In genomic region chr1:131489312-131489711, GRCm38 (mm10) we compare ENCODE assay signal across 25 mouse cellular contexts. TPM values are rescaled to one million over a fixed set of nuclear protein-coding genes. Genes with fewer than 3 reads are reported as not detected.
DNase-seq lines count a peak whose midpoint lies in the region; ATAC-seq and TF ChIP-seq lines count a peak whose summit lies in the region.
"Had no signal": no experiment of that assay in that cellular context is flagged by ENCODE, and none has a peak within 500 bp of the region (broad histone marks: within the 10 kb centered on the region; RNA-seq: fewer than 3 reads in every experiment).

No protein-coding gene starts in this region.

- intact Hi-C loops in heart, adult 2 months (cut with DNase I): no loop called here

- 51% methylated on average over 3 of the region's 3 CpGs for WGBS in heart, adult 2 months
- 82% methylated on average over 3 of the region's 3 CpGs for WGBS in kidney, embryonic 15.5 days
- 65% methylated on average over 3 of the region's 3 CpGs for WGBS in limb, embryonic 15.5 days
- WGBS in limb, embryonic 10.5 days: 90% methylated on average over 3 of the region's 3 CpGs

- H3K9ac ChIP-seq in heart, adult 2 months (ENCODE audit: low read depth, low read length): no peak overlapping the region
- no peak overlapping the region for H3K9ac ChIP-seq in kidney, embryonic 15.5 days
- H3K9ac ChIP-seq in limb, embryonic 15.5 days: no peak overlapping the region
- H3K9ac ChIP-seq: embryonic facial prominence, embryonic 12.5 days; forebrain, embryonic 15.5 days; heart, embryonic 15.5 days; hindbrain, embryonic 14.5 days; liver, embryonic 15.5 days; lung, embryonic 14.5 days; neural tube, embryonic 13.5 days had no signal

- no peaks in the 10 kb centered on the region for H3K9me3 ChIP-seq in kidney, embryonic 15.5 days (replicated peaks)
- H3K9me3 ChIP-seq in limb, embryonic 15.5 days: no peaks in the 10 kb centered on the region
- no peaks in the 10 kb centered on the region for H3K9me3 ChIP-seq in limb, embryonic 10.5 days (replicated peaks)
- H3K9me3 ChIP-seq: embryonic facial prominence, embryonic 12.5 days; forebrain, embryonic 10.5 days; forebrain, embryonic 15.5 days; heart, embryonic 10.5 days; heart, embryonic 15.5 days; liver, embryonic 15.5 days; neural tube, embryonic 13.5 days had no signal

- H3K4me3 ChIP-seq in heart, adult 2 months: no peak overlapping the region
- no peak overlapping the region for H3K4me3 ChIP-seq in kidney, embryonic 15.5 days (replicated peaks)
- no peak overlapping the region for H3K4me3 ChIP-seq in limb, embryonic 15.5 days
- no peak overlapping the region for H3K4me3 ChIP-seq in limb, embryonic 10.5 days
- H3K4me3 ChIP-seq: embryonic facial prominence, embryonic 12.5 days; forebrain, embryonic 10.5 days; forebrain, embryonic 15.5 days; heart, embryonic 10.5 days; heart, embryonic 15.5 days; liver, embryonic 15.5 days; neural tube, embryonic 13.5 days had no signal

- no peak for TF ChIP-seq POLR2A in heart, adult 2 months (IDR thresholded peaks at IDR 0.05; ENCODE audit: insufficient read depth, low read depth, low read length)

- H3K27me3 ChIP-seq in heart, adult 2 months (ENCODE audit: control insufficient read depth, insufficient read depth, low read length): no peaks in the 10 kb centered on the region
- H3K27me3 ChIP-seq in kidney, embryonic 15.5 days: no peaks in the 10 kb centered on the region
- no peaks in the 10 kb centered on the region for H3K27me3 ChIP-seq in limb, embryonic 15.5 days
- no peaks in the 10 kb centered on the region for H3K27me3 ChIP-seq in limb, embryonic 10.5 days (ENCODE audit: low read depth, poor library complexity, severe bottlenecking)
- H3K27me3 ChIP-seq: embryonic facial prominence, embryonic 12.5 days; forebrain, embryonic 15.5 days; heart, embryonic 15.5 days; liver, embryonic 15.5 days; neural tube, embryonic 13.5 days; Patski had no signal

- H3K36me3 ChIP-seq in heart, adult 2 months (ENCODE audit: control insufficient read depth, insufficient read depth, low read length): peaks cover 24% of the 10 kb centered on the region
- H3K36me3 ChIP-seq in kidney, embryonic 15.5 days: no peaks in the 10 kb centered on the region
- H3K36me3 ChIP-seq in limb, embryonic 15.5 days: no peaks in the 10 kb centered on the region
- no peaks in the 10 kb centered on the region for H3K36me3 ChIP-seq in limb, embryonic 10.5 days
- H3K36me3 ChIP-seq: embryonic facial prominence, embryonic 12.5 days; forebrain, embryonic 10.5 days; forebrain, embryonic 15.5 days; heart, embryonic 10.5 days; heart, embryonic 15.5 days; liver, embryonic 15.5 days; neural tube, embryonic 13.5 days had no signal

- TF ChIP-seq CTCF in heart, adult 2 months (IDR thresholded peaks at IDR 0.05): no peak

- DNase-seq in heart, adult 11 months: peak; percentile 91
- DNase-seq in heart, adult 2 months: no peak
- DNase-seq in kidney, adult 9 months: peak; percentile 44
- no peak for DNase-seq in limb, embryonic 10.5 days (ENCODE audit: low spot score)
- peak; percentile 62 for DNase-seq in adipocyte (ENCODE audit: low spot score)
- DNase-seq: adrenal gland, postnatal 14 days; cerebellum, adult 11 months; cerebellum, adult 9-10 months; cerebellum, postnatal 36 days; embryo, embryonic 11 days; lung, embryonic 14.5 days; lung, postnatal 14 days; thymus, postnatal 4 days had no signal

- H3K4me1 ChIP-seq in heart, adult 2 months (ENCODE audit: control insufficient read depth, insufficient read depth, low read length): peaks cover 6% of the 10 kb centered on the region
- peaks cover 28% of the 10 kb centered on the region for H3K4me1 ChIP-seq in kidney, embryonic 15.5 days
- H3K4me1 ChIP-seq in limb, embryonic 15.5 days: peaks cover 13% of the 10 kb centered on the region
- no peaks in the 10 kb centered on the region for H3K4me1 ChIP-seq in limb, embryonic 10.5 days

- H3K4me2 ChIP-seq in kidney, embryonic 15.5 days: no peak overlapping the region
- no peak overlapping the region for H3K4me2 ChIP-seq in limb, embryonic 15.5 days
- H3K4me2 ChIP-seq: embryonic facial prominence, embryonic 12.5 days; forebrain, embryonic 15.5 days; heart, embryonic 15.5 days; hindbrain, embryonic 14.5 days; liver, embryonic 15.5 days; lung, embryonic 14.5 days; neural tube, embryonic 13.5 days had no signal

- H3K27ac ChIP-seq in heart, adult 2 months: no peak overlapping the region
- H3K27ac ChIP-seq in kidney, embryonic 15.5 days: no peak overlapping the region
- H3K27ac ChIP-seq in limb, embryonic 15.5 days: peak overlapping the region; percentile 9; the same call in 1 of the 2 replicates
- H3K27ac ChIP-seq in limb, embryonic 10.5 days: no peak overlapping the region
- H3K27ac ChIP-seq: embryonic facial prominence, embryonic 12.5 days; forebrain, embryonic 10.5 days; forebrain, embryonic 15.5 days; heart, embryonic 10.5 days; heart, embryonic 15.5 days; hindbrain, embryonic 14.5 days; liver, embryonic 15.5 days; neural tube, embryonic 13.5 days had no signal

- no peak for ATAC-seq in kidney, embryonic 15.5 days (replicated peaks; ENCODE audit: low FRiP score)
- ATAC-seq in limb, embryonic 15.5 days (ENCODE audit: insufficient number of reproducible peaks, low FRiP score, low TSS enrichment, low read depth): no peak
- ATAC-seq: forebrain, embryonic 15.5 days; intestine, postnatal 0 days; Patski had no signal

- H3K79me2 ChIP-seq in heart, adult 2 months (replicated peaks; ENCODE audit: control insufficient read depth, insufficient read depth, low read length): 0 out of 2 replicates have a peak, but pooled peaks cover 2% of the 10 kb centered on the region

- TF ChIP-seq EP300 in heart, adult 2 months (IDR thresholded peaks at IDR 0.05; ENCODE audit: insufficient read depth, low read depth, low read length): no peak

RNA-seq across cellular contexts. Expression of gene Srgap2, which starts 37.8 kb away (rescaled TPM):
- 10 to 100 TPM; 15.9 to 20.5 TPM for total RNA-seq in heart, adult 2 months (2021)
- polyA plus RNA-seq in heart, adult 2 months (2012; rRNA removed): 15.2 and 16.9 TPM in 2 replicates
- polyA plus RNA-seq in kidney, embryonic 15.5 days (2015; fragmentation: Nextera tagmentation; extraction: Ambion mirVana): 13.5 and 14.4 TPM in 2 replicates
- polyA plus RNA-seq in limb, embryonic 15.5 days (2015; fragmentation: Nextera tagmentation; extraction: Ambion mirVana): 17.0 and 18.6 TPM in 2 replicates
- 16.5 and 17.2 TPM in 2 replicates for polyA plus RNA-seq in limb, embryonic 10.5 days (2016; fragmentation: Nextera tagmentation; extraction: Ambion mirVana)

RNA-seq across cellular contexts. Expression of gene Fam72a, which starts 38.4 kb away (rescaled TPM):
- under 1 TPM; 0.73 to 0.78 TPM for total RNA-seq in heart, adult 2 months (2021)
- 0.18 and 0.29 TPM in 2 replicates for polyA plus RNA-seq in heart, adult 2 months (2012; rRNA removed)
- polyA plus RNA-seq in kidney, embryonic 15.5 days (2015; fragmentation: Nextera tagmentation; extraction: Ambion mirVana): 2.7 and 3.1 TPM in 2 replicates
- polyA plus RNA-seq in limb, embryonic 15.5 days (2015; fragmentation: Nextera tagmentation; extraction: Ambion mirVana): 2.4 TPM in 2 replicates
- 4.3 and 4.6 TPM in 2 replicates for polyA plus RNA-seq in limb, embryonic 10.5 days (2016; fragmentation: Nextera tagmentation; extraction: Ambion mirVana)

Comparison
In these comparisons a context has a peak if more than half of its experiments do, and no peak if none do; other contexts are left out.
1. DNase-seq: peak in heart, adult 11 months (single experiment), kidney, adult 9 months (single experiment) and adipocyte (single experiment); none in heart, adult 2 months (0 of 2) and limb, embryonic 10.5 days (single experiment).